Mouse (Mus musculus): ENCODE measurements at regions not wholly inside any gene's neighbourhood (a gene's known extent, or its start where the extent isn't known, plus 50 kb on each side); places are given as distances from the start of the nearest gene placed in this dataset.
A peak's percentile ranks its signal among the peaks of the same experiment; 100 is the strongest.

- DNase-seq (ENCODE audit: extremely low spot score, low spot score) = no peak
Observed at GRCm38 (mm10) chr15:63724543-63725186, 120.3 kb downstream of the Gsdmc2 start.

DNA sequence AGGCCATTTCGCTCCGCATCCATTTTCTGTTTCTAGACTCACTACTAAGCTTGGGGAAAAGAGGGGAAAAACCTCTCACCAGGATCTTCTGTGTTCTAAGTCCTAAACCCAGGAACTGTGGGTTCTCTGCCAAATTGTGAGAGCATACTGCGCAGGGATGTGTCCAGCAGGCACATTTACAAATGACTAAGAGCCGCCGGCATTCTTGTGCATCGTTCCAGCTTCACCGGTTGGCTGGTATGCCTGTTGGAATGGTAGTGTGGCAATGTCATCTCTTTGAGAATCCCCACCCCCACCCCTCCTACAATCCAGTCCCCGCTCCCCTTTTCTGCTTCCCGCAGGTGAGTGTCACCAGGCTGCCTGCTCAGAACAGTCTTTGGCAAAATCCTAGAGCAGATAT lies 122.0 kb downstream of the Gsdmc2 start:
- DNase-seq (ENCODE audit: extremely low spot score, low spot score) = no peak

GRCm38 (mm10) chr15:63721669-63722357 lies 123.2 kb downstream of the Gsdmc2 start:
- peak; percentile 37 for DNase-seq (ENCODE audit: extremely low spot score, low spot score)

DNA sequence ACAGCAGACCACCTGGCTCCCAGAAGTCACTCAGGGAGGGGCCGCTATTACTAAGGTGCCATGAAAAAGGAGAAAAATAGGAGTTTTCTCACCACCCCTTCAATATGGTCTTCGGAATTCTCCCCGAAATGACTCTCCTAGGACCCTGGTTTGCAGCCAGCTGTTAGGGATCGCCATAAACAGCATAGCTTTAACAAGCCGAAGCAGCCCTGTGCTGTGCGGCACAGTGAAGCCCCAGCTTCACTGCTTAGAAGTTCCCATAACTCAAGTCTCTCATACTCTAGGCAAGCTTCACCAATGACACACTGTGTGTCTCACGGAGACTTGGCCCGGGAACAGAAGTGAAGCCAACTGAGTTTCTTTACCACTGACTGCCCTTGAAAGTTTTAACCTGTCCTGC lies 127.2 kb downstream of the Gsdmc2 start:
- DNase-seq (ENCODE audit: extremely low spot score, low spot score) = no peak

- DNase-seq (ENCODE audit: extremely low spot score, low spot score) = no peak
Observed at GRCm38 (mm10) chr15:63713697-63714096, 131.3 kb downstream of the Gsdmc2 start.

- DNase-seq (ENCODE audit: extremely low spot score, low spot score) = no peak
Observed at GRCm38 (mm10) chr15:63710381-63710780, 134.6 kb downstream of the Gsdmc2 start.

GRCm38 (mm10) chr15:63709270-63709933 lies 135.6 kb downstream of the Gsdmc2 start:
- DNase-seq (ENCODE audit: extremely low spot score, low spot score) = no peak

DNA sequence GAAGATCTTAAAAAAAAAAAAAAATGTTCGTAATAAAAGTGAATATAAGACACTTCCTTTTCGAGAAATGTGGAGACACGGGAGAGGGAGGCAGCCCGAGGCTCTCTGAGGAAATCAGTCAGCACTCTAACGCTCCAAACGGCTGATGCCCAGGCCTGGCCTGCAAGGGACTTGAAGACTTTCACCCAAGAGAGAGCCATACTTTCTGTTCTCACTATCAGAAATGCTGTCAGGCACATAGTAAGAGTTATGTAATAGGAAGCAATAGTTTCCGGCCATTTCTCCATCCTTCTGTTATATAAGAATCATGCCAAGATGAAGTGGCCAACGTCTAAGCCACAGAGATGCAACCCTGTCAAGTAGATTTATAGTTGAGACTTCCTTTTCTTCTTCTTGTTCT lies 140.3 kb downstream of the Gsdmc2 start:
- no peak for DNase-seq (ENCODE audit: extremely low spot score, low spot score)

DNA sequence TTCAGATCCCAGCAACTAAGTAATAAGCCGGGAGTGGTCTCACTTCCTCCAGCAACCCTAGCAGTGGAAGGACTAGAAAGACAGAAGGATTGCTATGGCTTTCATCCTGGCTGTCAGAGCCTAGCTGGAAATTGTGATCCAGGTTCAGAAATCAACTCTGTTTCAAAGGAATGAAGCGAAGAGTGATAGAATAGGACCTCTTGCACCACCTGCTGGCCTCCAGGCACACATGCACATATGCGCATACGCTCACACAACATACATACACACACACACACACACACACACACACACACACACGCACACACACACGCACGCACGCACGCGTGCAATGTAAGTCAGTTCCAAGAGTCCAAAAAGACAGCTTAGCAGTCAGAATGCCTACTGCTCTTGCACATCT lies 147.1 kb downstream of the Gsdmc2 start:
- DNase-seq (ENCODE audit: extremely low spot score, low spot score) = no peak

DNA sequence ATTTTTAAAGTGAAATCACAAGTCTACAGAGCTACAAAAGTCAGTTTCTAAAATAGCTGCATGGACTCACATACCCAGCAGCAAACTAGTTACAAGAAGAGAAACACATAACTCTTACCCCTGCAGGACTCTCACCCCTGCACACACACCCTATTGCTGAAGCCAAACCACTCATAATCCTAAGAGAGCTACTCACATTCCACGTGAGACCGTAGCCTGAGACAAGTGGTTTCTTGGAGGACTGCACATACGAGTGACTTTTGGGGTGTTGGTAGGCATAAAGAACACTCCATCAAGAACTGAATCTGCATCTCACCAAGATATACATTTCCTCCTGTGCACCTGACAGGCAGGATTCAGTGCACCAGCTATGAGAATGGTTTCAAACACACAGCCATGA lies 150.8 kb downstream of the Gsdmc2 start:
- no peak for DNase-seq (ENCODE audit: extremely low spot score, low spot score)

DNA sequence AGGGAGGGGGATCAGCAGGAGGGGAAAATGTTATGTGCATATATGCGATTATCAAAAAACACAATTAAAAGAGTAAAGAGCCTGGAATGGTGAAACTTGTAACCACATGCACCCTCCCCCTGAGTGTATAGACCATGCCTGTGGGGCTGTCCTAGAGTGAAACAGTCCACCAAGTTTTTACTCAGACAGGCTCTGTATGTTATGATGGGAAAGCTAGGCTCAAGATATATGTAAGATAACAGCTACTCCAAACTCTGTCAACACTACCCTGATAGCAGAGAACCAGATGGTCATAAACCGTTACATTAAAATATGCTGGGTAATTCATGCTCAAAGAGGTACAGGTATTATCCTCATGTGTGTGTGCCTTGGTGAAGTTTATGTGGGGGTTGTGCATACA lies 151.4 kb downstream of the Gsdmc2 start:
- DNase-seq (ENCODE audit: extremely low spot score, low spot score) = no peak

GRCm38 (mm10) chr15:63692491-63693295 lies 152.3 kb downstream of the Gsdmc2 start:
- no peak for DNase-seq (ENCODE audit: extremely low spot score, low spot score)

DNA sequence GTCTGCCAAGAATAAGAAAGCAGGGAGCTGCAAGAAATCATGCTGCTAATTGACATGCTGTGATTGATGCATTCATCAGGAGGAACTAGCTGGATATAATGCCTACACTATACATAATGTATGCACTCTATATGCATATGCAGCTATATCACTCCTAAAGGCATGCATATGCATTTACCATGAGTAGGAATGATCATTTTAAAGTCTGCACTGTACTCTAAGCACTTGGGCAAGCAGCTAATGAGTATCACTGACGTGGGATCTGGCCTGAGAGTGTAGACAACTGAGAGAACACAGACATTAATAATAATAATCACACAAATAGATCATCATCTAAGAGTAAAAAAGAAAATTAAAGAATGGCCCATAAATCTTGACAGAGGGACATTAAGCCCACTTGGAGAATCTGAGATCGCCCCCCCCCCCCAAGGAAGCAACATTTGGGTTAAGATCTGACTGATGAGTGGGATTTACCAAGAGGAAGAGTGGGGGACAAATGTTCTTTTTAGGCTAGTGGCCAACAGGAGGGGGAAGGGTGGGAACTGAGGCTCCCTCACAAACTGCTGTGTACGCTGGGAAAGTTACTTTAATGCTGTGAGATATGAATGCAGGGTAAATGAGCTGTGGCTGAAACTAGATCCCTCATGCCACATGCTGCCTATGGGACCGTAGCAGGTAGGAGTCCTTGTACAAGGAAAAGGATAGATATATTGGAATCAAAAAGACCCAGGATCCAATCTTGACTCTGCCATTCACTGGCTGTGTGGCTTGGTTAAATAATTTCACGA lies 155.0 kb downstream of the Gsdmc2 start:
- no peak for DNase-seq (ENCODE audit: extremely low spot score, low spot score)

GRCm38 (mm10) chr15:63687852-63688251 lies 157.1 kb downstream of the Gsdmc2 start:
- no peak for DNase-seq (ENCODE audit: extremely low spot score, low spot score)

GRCm38 (mm10) chr15:63686954-63687562 lies 157.9 kb downstream of the Gsdmc2 start:
- DNase-seq (ENCODE audit: extremely low spot score, low spot score) = no peak

DNA sequence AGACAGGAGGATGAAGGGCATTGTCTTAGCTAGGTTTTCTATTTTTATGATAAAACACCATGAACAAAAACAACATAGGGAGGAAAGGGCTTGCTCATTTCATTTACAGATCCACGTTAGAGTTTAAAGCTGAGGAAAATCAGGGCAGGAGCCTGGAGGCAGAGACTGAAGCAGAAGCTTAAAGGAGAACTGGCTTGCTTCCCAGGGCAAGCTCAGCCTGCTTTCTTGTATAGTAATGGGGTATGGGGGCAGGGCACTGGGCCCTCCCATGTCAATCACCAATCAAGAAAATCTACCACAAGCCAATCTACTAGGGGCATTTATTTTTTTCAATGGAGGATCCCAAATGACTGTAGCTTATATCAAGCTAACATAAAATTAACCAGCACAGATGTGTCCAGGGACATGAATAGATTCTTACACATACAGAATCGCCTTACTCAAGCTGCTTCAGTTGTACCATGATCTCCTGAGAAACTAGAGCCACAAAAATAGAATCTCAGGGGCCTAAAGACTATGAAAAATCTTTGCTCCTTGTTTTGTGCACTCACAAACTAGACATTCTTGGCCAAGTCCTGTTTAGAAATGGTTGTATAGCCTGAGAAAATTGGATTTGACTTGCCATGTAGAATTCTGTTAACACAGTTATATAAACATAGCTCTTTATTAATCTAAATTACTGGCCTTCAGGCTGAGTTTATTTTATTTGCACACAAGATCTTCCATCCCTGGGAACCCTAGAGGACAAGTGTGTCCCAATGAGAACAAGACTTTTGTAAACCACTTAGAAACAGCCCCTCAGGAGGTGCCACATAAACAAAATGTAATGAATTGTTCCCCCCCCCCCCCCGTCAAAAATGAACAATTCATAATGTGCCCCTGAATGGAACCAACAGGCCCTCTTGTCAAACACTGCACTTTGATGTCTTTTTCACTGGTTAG lies 164.7 kb downstream of the Gsdmc2 start:
- no peak for DNase-seq (ENCODE audit: extremely low spot score, low spot score)

DNA sequence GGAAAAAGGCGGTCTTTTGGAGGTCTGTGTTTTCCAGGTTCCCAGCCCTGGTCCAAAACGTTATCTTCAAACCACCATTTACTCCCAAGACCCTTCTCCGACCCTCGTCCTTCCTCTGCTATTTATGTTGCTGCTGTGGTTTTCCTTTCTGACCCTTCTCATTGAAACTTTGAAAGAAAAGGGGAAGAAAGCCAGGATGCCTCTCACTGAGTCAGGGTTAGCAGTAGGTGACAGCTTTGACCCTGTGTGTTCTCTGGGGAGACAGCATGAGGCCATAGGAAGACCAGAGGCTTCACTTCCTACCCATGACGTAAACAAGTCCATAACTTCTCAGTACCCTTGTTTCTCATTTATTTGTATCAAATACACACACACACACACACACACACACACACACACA lies 166.1 kb downstream of the Gsdmc2 start:
- no peak for DNase-seq (ENCODE audit: extremely low spot score, low spot score)

DNA sequence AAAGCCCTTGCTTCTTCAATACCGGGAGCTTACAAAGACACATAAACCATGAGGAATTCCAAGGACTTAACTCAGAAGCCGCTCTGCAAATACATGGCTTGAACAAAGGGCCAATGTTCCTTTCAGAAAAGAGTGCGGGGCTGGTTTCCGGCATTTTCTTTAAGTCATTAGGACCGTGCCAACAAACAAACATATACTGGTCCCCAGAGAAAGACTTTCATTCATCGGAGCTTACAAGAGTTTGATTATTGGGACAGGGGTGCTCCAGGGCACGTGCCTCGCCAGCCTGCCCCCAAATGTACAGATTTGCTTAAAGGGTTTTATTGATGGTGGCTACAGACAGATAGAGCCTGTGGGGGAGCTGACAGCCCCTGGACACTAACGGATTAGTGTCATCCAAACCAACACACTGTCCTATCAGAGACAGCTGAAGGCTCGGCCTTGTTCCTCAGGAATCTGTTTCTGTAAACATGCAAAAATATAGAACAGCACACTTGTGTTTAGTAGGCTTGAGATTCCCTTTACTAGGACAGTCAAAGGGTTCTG lies 169.4 kb downstream of the Gsdmc2 start:
- DNase-seq (ENCODE audit: extremely low spot score, low spot score) = no peak

GRCm38 (mm10) chr15:63674404-63674803 lies 170.6 kb downstream of the Gsdmc2 start:
- no peak for DNase-seq (ENCODE audit: extremely low spot score, low spot score)

Data from neural tube, embryonic 10.5 days (tissue).